Mouse (Mus musculus) embryonic stem cell, embryonic (primary cell): ENCODE results near the gene Rab1a.

Source experiments
- CTCF ChIA-PET, 4 experiments: fragments of 300-600 bp in 2 of 4; fragments of 350-600 bp in 2 of 4; sonication (Branson Sonifier 250); formaldehyde crosslinking; loops; one replicate each; lab custom pipeline; 2022; ENCODE audit warnings: inconsistent platforms in 2 of 4; lab: Charles Lee
- POLR2A ChIA-PET, 4 experiments: fragments of 300-600 bp in 2 of 4; fragments of 350-600 bp in 2 of 4; sonication (Branson Sonifier 250); formaldehyde crosslinking; loops; one replicate each; lab custom pipeline; 2022; ENCODE audit warnings: antibody characterized with exemption in 4 of 4, inconsistent platforms in 1 of 4; lab: Charles Lee

Rab1a gene

GRCm38 (mm10) chr11:20204870-20205446, 3.7 kb downstream of the Rab1a start:
- CTCF ChIA-PET, result interaction anchor here in 2 of 4 experiments (1.1 to 1.5 kb wide), 2 partner anchors 9 to 27 kb away, joined by 4 to 5 read pairs; no protein-coding TSS in a partner anchor
- POLR2A ChIA-PET, result interaction anchor here in 2 of 4 experiments (0.5 to 13.8 kb wide), 35 partner anchors 8 to 427 kb away, joined by 3 to 200 read pairs (median 8); partner anchors contain the start of genes Cep68 (in 2 of the 2), Actr2 (in 1 of the 2) and Slc1a4 (in 1 of the 2)

- ChIA-PET POLR2A (interaction anchor here in 3 of 4 experiments (0.7 to 13.8 kb wide), 33 partner anchors 9 to 426 kb away, joined by 3 to 200 read pairs (median 6); partner anchors contain the start of genes Cep68 (in 2 of the 3), Actr2 (in 1 of the 3) and Slc1a4 (in 1 of the 3)), CTCF (interaction anchor here in 2 of 4 experiments (1.1 to 1.5 kb wide), 2 partner anchors 9 to 27 kb away, joined by 4 to 5 read pairs; no protein-coding TSS in a partner anchor)
Measured at GRCm38 (mm10) chr11:20205538-20205937, 4.3 kb downstream of the Rab1a start.

GRCm38 (mm10) chr11:20206626-20207223, 5.5 kb downstream of the Rab1a start:
- ChIA-PET POLR2A (interaction anchor here (0.5 to 13.8 kb wide), 31 partner anchors 8 to 281 kb away, joined by 3 to 200 read pairs (median 6); partner anchors contain the start of genes Slc1a4 (in 2 of the 4) and Cep68 (in 1 of the 4)), CTCF (interaction anchor here in 1 of 4 experiments (1.1 kb wide), 1 partner anchor 10 kb away, joined by 3 read pairs; no protein-coding TSS in a partner anchor)

- CTCF ChIA-PET, result interaction anchor here in 1 of 4 experiments (0.6 to 1.1 kb wide), 2 partner anchors 11 to 83 kb away, joined by 3 read pairs; no protein-coding TSS in a partner anchor
- POLR2A ChIA-PET, result interaction anchor here in 3 of 4 experiments (0.7 to 13.8 kb wide), 9 partner anchors 8 to 487 kb away, joined by 3 to 200 read pairs (median 7); partner anchors contain the start of gene Cep68 (in 1 of the 3)
Measured at GRCm38 (mm10) chr11:20207589-20207988, 6.4 kb downstream of the Rab1a start.

GRCm38 (mm10) chr11:20211838-20212237, 10.6 kb downstream of the Rab1a start:
- ChIA-PET POLR2A (interaction anchor here in 3 of 4 experiments (0.7 to 12.1 kb wide), 22 partner anchors 7 to 126 kb away, joined by 3 to 200 read pairs (median 4); partner anchors contain the start of genes Rab1a (in 3 of the 3), Cep68 (in 1 of the 3) and Slc1a4 (in 1 of the 3)), CTCF (no interaction called here)

- ChIA-PET CTCF (interaction anchor here in 3 of 4 experiments (0.7 to 2.6 kb wide), 10 partner anchors 10 to 185 kb away, joined by 3 to 8 read pairs (median 4); partner anchors contain the start of gene Rab1a (in 2 of the 3)), POLR2A (interaction anchor here (0.6 to 12.1 kb wide), 32 partner anchors 8 to 417 kb away, joined by 3 to 200 read pairs (median 4); partner anchors contain the start of genes Rab1a (in 3 of the 4), Cep68 (in 1 of the 4) and Slc1a4 (in 1 of the 4))
Measured at GRCm38 (mm10) chr11:20214779-20215178, 13.5 kb downstream of the Rab1a start.

- POLR2A ChIA-PET, result interaction anchor here in 3 of 4 experiments (0.7 to 12.1 kb wide), 23 partner anchors 8 to 469 kb away, joined by 3 to 200 read pairs (median 5); partner anchors contain the start of genes Rab1a (in 2 of the 3), Actr2 (in 1 of the 3), Cep68 (in 1 of the 3) and Slc1a4 (in 1 of the 3)
Measured at GRCm38 (mm10) chr11:20216415-20216814, 15.2 kb downstream of the Rab1a start.

GRCm38 (mm10) chr11:20217227-20217626, 16.0 kb downstream of the Rab1a start:
- ChIA-PET CTCF (interaction anchor here (0.6 to 2.4 kb wide), 7 partner anchors 15 to 660 kb away, joined by 3 to 14 read pairs (median 5); no protein-coding TSS in a partner anchor), POLR2A (interaction anchor here (0.5 to 12.1 kb wide), 15 partner anchors 10 to 254 kb away, joined by 3 to 200 read pairs (median 4); partner anchors contain the start of genes Actr2 (in 1 of the 4) and Rab1a (in 1 of the 4))

More at GRCm38 (mm10) chr11:20216415-20216814, 15.2 kb downstream of the Rab1a start:
- CTCF ChIA-PET, result interaction anchor here in 3 of 4 experiments (0.7 to 2.6 kb wide), 9 partner anchors 9 to 257 kb away, joined by 3 to 8 read pairs (median 4); no protein-coding TSS in a partner anchor

GRCm38 (mm10) chr11:20221671-20222070, 20.4 kb downstream of the Rab1a start:
- POLR2A ChIA-PET, result interaction anchor here (0.6 to 12.1 kb wide), 16 partner anchors 7 to 1030 kb away, joined by 3 to 200 read pairs (median 4); partner anchors contain the start of gene Rab1a (in 1 of the 4)
- CTCF ChIA-PET, result interaction anchor here in 3 of 4 experiments (0.6 to 1.1 kb wide), 4 partner anchors 9 to 386 kb away, joined by 3 to 5 read pairs (median 4); partner anchors contain the start of gene Cep68 (in 1 of the 3)

- ChIA-PET CTCF (interaction anchor here in 1 of 4 experiments (1.8 to 2.0 kb wide), 2 partner anchors 19 to 23 kb away, joined by 4 read pairs; partner anchors contain the start of gene Rab1a), POLR2A (interaction anchor here in 3 of 4 experiments (0.6 to 5.9 kb wide), 15 partner anchors 8 to 111 kb away, joined by 3 to 56 read pairs (median 4); partner anchors contain the start of genes Actr2 (in 1 of the 3), Cep68 (in 1 of the 3) and Rab1a (in 1 of the 3))
Measured at GRCm38 (mm10) chr11:20224196-20224595, 23.0 kb downstream of the Rab1a start.

GRCm38 (mm10) chr11:20225938-20226337, 24.7 kb downstream of the Rab1a start:
- ChIA-PET CTCF (interaction anchor here in 2 of 4 experiments (0.6 kb wide), 2 partner anchors 10 to 12 kb away, joined by 3 read pairs; no protein-coding TSS in a partner anchor), POLR2A (interaction anchor here in 2 of 4 experiments (0.8 to 7.0 kb wide), 12 partner anchors 9 to 258 kb away, joined by 3 to 56 read pairs (median 5); partner anchors contain the start of genes Actr2 (in 1 of the 2) and Cep68 (in 1 of the 2))

GRCm38 (mm10) chr11:20228666-20229065, 27.4 kb downstream of the Rab1a start:
- ChIA-PET CTCF (no interaction called here), POLR2A (interaction anchor here in 3 of 4 experiments (0.8 to 7.0 kb wide), 20 partner anchors 8 to 112 kb away, joined by 3 to 79 read pairs (median 9); partner anchors contain the start of genes Rab1a (in 3 of the 3) and Cep68 (in 2 of the 3))

- POLR2A ChIA-PET, result interaction anchor here in 3 of 4 experiments (0.7 to 7.0 kb wide), 25 partner anchors 9 to 105 kb away, joined by 3 to 79 read pairs (median 13); partner anchors contain the start of genes Rab1a (in 3 of the 3), Cep68 (in 2 of the 3) and Slc1a4 (in 1 of the 3)
- CTCF ChIA-PET, result no interaction called here
Measured at GRCm38 (mm10) chr11:20229311-20229710, 28.1 kb downstream of the Rab1a start.

GRCm38 (mm10) chr11:20230286-20230685, 29.1 kb downstream of the Rab1a start:
- ChIA-PET POLR2A (interaction anchor here (0.8 to 12.2 kb wide), 53 partner anchors 10 to 401 kb away, joined by 3 to 134 read pairs (median 7); partner anchors contain the start of genes Rab1a (in 4 of the 4), Actr2 (in 3 of the 4), Cep68 (in 3 of the 4) and Slc1a4 (in 3 of the 4)), CTCF (interaction anchor here in 3 of 4 experiments (0.8 to 1.9 kb wide), 3 partner anchors 16 to 83 kb away, joined by 3 to 5 read pairs (median 5); partner anchors contain the start of gene Cep68 (in 1 of the 3))

GRCm38 (mm10) chr11:20231128-20231878, 30.1 kb downstream of the Rab1a start:
- ChIA-PET CTCF (interaction anchor here (0.7 to 2.9 kb wide), 17 partner anchors 10 to 548 kb away, joined by 3 to 16 read pairs (median 5); partner anchors contain the start of genes Cep68 (in 2 of the 4) and Rab1a (in 2 of the 4)), POLR2A (interaction anchor here (0.5 to 12.2 kb wide), 89 partner anchors 10 to 509 kb away, joined by 3 to 134 read pairs (median 5); partner anchors contain the start of genes Rab1a (in 4 of the 4), Actr2 (in 3 of the 4), Cep68 (in 3 of the 4) and Slc1a4 (in 3 of the 4))
